Mouse (Mus musculus) cortical plate, adult 2 months (tissue): ENCODE results near the gene Abcc3. TPM values are rescaled to one million over a fixed set of nuclear protein-coding genes. Genes with fewer than 3 reads are reported as not detected.

ENCODE experiments used
- H3K27ac ChIP-seq: fragments of 200-500 bp; 2 replicates; pipeline ENCODE4 v1.5.1; 2012; ENCODE audit warnings: low read length, control low read depth, inconsistent platforms; ENCODE audit not compliant: insufficient read depth
- H3K4me1 ChIP-seq: fragments of 200-500 bp; 2 replicates; pipeline ENCODE4 v1.6.1; 2011; ENCODE audit warnings: low read length; ENCODE audit not compliant: control insufficient read depth, insufficient read depth
- H3K4me3 ChIP-seq: fragments of 200-500 bp; 2 replicates; pipeline ENCODE4 v1.5.1; 2011; ENCODE audit warnings: mild to moderate bottlenecking, low read length, control low read depth; ENCODE audit not compliant: insufficient read depth
- CTCF ChIP-seq: fragments of 200-500 bp; IDR thresholded peaks from 2 replicates; pipeline ENCODE4 v1.5.1; 2011; ENCODE audit warnings: mild to moderate bottlenecking, control low read depth, low read length; ENCODE audit not compliant: insufficient read depth; ENCODE audit errors: extremely low read depth
- POLR2A ChIP-seq: fragments of 200-500 bp; IDR thresholded peaks from 2 replicates; pipeline ENCODE4 v1.6.1; 2011; ENCODE audit warnings: mild to moderate bottlenecking, low read length, control low read depth; ENCODE audit not compliant: insufficient read depth; ENCODE audit errors: extremely low read depth
- polyA plus RNA-seq: library from polyadenylated mRNA; depleted of rRNA; stranded (reverse); fragments of >200 nt; gene quantifications from 2 replicates; pipeline ENCODE4 v1.2.3, GENCODE M21; 2012

Gene Abcc3
- polyA plus RNA-seq, 1 experiment, result 1.6 TPM

DNA sequence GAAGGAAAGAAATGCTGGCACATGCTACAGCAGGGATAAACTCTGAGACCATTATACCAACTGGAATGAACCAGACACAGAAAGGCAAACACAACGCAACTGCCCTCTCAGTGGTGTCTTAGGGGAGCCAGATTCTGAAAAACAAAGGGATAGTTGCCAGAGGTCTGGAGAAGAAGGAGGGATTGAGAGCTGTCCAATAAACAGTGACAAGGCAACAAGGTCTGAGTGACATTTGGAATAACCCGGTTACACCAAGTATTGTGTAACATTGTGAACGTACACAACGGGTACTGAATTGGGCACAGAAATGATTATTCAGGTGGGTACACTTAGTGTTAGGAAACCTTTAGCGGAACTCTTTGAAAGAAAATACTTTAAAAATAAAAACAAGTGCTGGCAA lies 30.7 kb downstream of the Abcc3 start:
- Histone ChIP-seq H3K4me1 (no peaks in the 10 kb centered on the region), H3K4me3 (no peak overlapping the region), H3K27ac (no peak overlapping the region)
- TF ChIP-seq CTCF (no peak), POLR2A (no peak)

- Histone ChIP-seq H3K4me3 (no peak overlapping the region), H3K4me1 (no peaks in the 10 kb centered on the region), H3K27ac (no peak overlapping the region)
- TF ChIP-seq POLR2A (no peak), CTCF (no peak)
Measured at GRCm38 (mm10) chr11:94361166-94361870, 31.5 kb downstream of the Abcc3 start.

DNA sequence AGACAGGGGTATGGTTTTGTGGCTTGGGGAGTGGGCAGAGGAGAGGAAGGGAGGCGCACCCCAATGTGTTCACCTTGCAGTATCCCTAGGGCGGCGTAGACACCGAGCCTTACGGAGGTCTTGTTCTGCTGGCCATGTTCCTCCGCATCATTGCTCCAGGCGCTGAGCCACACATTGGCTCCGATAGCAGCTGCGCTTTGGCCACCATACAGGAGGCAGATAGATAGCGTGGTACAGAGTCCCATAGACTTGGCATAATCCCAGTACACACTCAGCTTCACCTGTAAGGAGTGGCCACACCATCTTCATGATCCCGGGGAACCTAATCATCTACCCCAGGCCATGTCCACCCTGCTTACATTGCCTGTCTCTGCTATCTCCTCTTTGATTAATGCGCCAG lies 33.6 kb downstream of the Abcc3 start:
- TF ChIP-seq CTCF (no peak), POLR2A (no peak)
- H3K27ac ChIP-seq, result no peak overlapping the region
- H3K4me3 ChIP-seq, result no peak overlapping the region
- H3K4me1 ChIP-seq, result no peaks in the 10 kb centered on the region

GRCm38 (mm10) chr11:94355521-94356217 lies 37.1 kb downstream of the Abcc3 start:
- H3K27ac ChIP-seq, result no peak overlapping the region
- no peaks in the 10 kb centered on the region for H3K4me1 ChIP-seq
- no peak overlapping the region for H3K4me3 ChIP-seq
- TF ChIP-seq POLR2A (no peak), CTCF (no peak)

DNA sequence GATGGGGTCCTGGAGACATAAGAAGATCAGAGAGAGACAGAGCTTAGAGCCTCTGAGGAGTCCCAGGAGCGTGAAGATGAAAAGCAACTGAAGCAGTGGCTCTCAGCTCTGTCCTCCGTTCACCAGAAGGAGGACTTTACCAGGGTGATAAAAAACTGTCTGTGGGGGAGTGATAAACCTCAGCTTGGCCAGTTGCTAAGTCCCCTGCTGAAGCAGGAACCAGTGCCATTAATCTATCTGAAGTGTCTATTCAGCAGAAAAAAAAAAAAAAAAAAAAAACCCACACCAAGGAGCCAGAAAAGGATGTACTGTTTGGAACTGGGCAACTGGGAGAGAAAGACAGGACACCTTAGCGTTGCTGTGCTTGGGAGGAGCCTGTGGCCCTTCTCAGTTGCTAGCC lies 41.7 kb downstream of the Abcc3 start:
- TF ChIP-seq POLR2A (no peak), CTCF (no peak)
- H3K4me3 ChIP-seq, result no peak overlapping the region
- no peaks in the 10 kb centered on the region for H3K4me1 ChIP-seq
- H3K27ac ChIP-seq, result no peak overlapping the region

- TF ChIP-seq CTCF (no peak), POLR2A (no peak)
- Histone ChIP-seq H3K4me1 (no peaks in the 10 kb centered on the region), H3K4me3 (no peak overlapping the region), H3K27ac (no peak overlapping the region)
Measured at GRCm38 (mm10) chr11:94350337-94350736, 42.5 kb downstream of the Abcc3 start.

DNA sequence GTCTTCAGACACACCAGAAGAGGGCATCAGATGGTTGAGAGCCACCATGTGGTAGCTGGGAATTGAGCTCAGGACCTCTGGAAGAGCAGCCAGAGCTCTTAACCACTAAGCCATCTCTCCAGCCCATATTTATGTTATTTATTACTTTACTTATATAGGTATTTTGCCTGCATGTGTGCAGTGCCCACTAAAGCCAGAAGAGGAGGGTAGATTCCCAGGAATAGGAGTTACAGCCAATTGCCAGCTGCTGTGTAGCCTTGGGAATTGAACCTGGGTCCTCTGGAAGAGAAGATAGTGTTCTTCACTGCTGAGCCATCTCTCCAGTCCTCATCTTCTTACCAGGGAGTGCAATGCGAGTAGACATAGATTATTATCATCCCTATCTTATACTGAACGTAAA lies 43.0 kb downstream of the Abcc3 start:
- H3K4me3 ChIP-seq, result no peak overlapping the region
- no peak overlapping the region for H3K27ac ChIP-seq
- no peak for TF ChIP-seq POLR2A
- no peak for TF ChIP-seq CTCF
- H3K4me1 ChIP-seq, result no peaks in the 10 kb centered on the region

DNA sequence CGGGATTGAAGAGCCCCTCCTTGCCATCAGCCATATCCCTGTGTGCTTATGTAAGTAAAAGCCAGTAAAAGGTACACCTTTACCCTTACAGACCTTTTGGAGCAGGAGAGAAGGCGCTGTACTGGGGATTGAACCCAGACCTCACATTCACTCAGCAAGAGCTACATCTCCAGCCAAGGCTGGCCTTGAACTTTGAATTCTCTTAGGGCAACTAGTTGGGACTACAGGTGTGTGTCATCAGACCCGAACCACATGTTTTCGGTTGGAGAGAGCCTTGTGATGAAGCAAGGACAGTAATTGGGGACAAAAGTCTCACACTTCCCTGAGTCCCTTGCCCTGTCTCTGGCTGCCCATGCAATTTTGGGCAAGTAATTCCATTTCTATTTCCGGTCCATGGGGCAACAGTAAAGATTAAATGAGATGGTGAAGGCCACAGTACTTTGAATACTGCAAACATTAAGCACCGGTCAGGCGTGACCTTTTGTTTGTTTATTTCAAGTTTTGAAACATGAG lies 45.7 kb downstream of the Abcc3 start:
- TF ChIP-seq POLR2A, result no peak
- TF ChIP-seq CTCF, result no peak
- H3K4me1 ChIP-seq, result no peaks in the 10 kb centered on the region

DNA sequence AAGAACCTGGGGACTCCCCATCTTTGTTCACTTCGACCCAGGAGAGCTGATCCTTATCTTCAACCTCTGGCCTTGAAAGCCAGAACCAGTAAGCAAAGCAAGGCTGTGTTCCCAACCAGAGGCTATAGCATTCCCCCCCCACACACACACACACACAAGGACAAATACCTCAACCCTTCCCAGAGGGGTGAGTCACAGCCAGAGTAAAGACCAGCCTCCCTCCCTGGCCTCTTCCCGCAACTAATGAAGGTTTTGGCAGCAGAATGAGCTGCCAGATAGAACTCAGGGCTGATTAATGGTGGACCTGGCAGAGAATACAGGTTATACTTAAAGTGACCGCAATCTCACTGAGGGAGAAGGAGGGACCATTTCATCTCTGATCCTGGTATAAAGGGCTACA lies 46.2 kb downstream of the Abcc3 start:
- H3K4me3 ChIP-seq, result no peak overlapping the region
- H3K4me1 ChIP-seq, result no peaks in the 10 kb centered on the region
- TF ChIP-seq CTCF (no peak), POLR2A (no peak)
- no peak overlapping the region for H3K27ac ChIP-seq

More for the DNA sequence above, 45.7 kb downstream of the Abcc3 start:
- no peak overlapping the region for H3K4me3 ChIP-seq
- H3K27ac ChIP-seq, result no peak overlapping the region

- H3K27ac ChIP-seq, result no peak overlapping the region
- TF ChIP-seq POLR2A (no peak), CTCF (no peak)
- H3K4me3 ChIP-seq, result no peak overlapping the region
- no peaks in the 10 kb centered on the region for H3K4me1 ChIP-seq
Measured at GRCm38 (mm10) chr11:94345926-94346325, 46.9 kb downstream of the Abcc3 start.
